Mouse (Mus musculus): ENCODE data around the gene Serpinc1. TPM values are rescaled to one million over a fixed set of nuclear protein-coding genes. Genes with fewer than 3 reads are reported as not detected.

The Serpinc1 gene
- polyA plus RNA-seq, 1 experiment from 2014 or later, result 5.1 TPM

DNA sequence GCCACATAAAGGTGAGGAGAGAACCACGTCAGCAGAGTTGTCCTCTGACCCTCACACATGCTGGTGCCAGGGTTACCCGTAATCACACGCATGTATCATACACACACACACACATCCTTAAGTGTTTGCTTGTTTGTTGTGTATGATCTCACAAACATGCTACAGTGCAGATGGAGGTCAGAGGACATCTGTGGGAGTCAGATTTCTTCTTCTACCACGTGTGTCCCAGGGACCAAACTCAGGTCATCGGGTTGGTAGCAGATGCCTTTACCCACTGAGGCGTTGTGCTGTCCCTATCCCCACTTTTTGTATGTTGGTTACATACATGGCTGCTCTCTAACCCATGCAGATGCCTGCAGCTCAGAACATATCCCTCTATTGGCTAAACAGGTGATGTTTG is 7.1 kb downstream of the Serpinc1 start:
- H3K4me3 ChIP-seq, result no peak overlapping the region
- no peak overlapping the region for H3K4me2 ChIP-seq
- no peak overlapping the region for H3K9ac ChIP-seq
- H3K27me3 ChIP-seq, result no peaks in the 10 kb centered on the region
- no peaks in the 10 kb centered on the region for H3K9me3 ChIP-seq
- no peak overlapping the region for H3K27ac ChIP-seq
- 75% methylated on average over 6 of the region's 6 CpGs for WGBS
- H3K4me1 ChIP-seq, result no peaks in the 10 kb centered on the region
- no peak for ATAC-seq (ENCODE audit: insufficient number of reproducible peaks, low FRiP score, low TSS enrichment, low read depth)
- no peaks in the 10 kb centered on the region for H3K36me3 ChIP-seq

- Histone ChIP-seq H3K36me3 (no peaks in the 10 kb centered on the region), H3K4me1 (no peaks in the 10 kb centered on the region), H3K4me2 (no peak overlapping the region), H3K9ac (no peak overlapping the region), H3K9me3 (no peaks in the 10 kb centered on the region), H3K27ac (no peak overlapping the region), H3K27me3 (no peaks in the 10 kb centered on the region), H3K4me3 (no peak overlapping the region)
- no peak for ATAC-seq (ENCODE audit: insufficient number of reproducible peaks, low FRiP score, low TSS enrichment, low read depth)
- 83% methylated on average over 17 of the region's 17 CpGs for WGBS
Observed at GRCm38 (mm10) chr1:160986881-160987635, 8.7 kb downstream of the Serpinc1 start.

GRCm38 (mm10) chr1:160989395-160989794 is 11.0 kb downstream of the Serpinc1 start:
- Histone ChIP-seq H3K27me3 (no peaks in the 10 kb centered on the region), H3K36me3 (no peaks in the 10 kb centered on the region), H3K4me3 (no peak overlapping the region), H3K4me2 (no peak overlapping the region), H3K9me3 (no peaks in the 10 kb centered on the region), H3K4me1 (no peaks in the 10 kb centered on the region), H3K9ac (no peak overlapping the region), H3K27ac (no peak overlapping the region)
- WGBS, result 87% methylated on average over 15 of the region's 15 CpGs
- no peak for ATAC-seq (ENCODE audit: insufficient number of reproducible peaks, low FRiP score, low TSS enrichment, low read depth)

- H3K36me3 ChIP-seq, result no peaks in the 10 kb centered on the region
- H3K4me3 ChIP-seq, result no peak overlapping the region
- ATAC-seq (ENCODE audit: insufficient number of reproducible peaks, low FRiP score, low TSS enrichment, low read depth), result no peak
- no peak overlapping the region for H3K9ac ChIP-seq
- WGBS, result 72% methylated on average over 6 of the region's 6 CpGs
- H3K27me3 ChIP-seq, result no peaks in the 10 kb centered on the region
- H3K4me2 ChIP-seq, result no peak overlapping the region
- no peaks in the 10 kb centered on the region for H3K4me1 ChIP-seq
- no peaks in the 10 kb centered on the region for H3K9me3 ChIP-seq
- H3K27ac ChIP-seq, result no peak overlapping the region
Observed at GRCm38 (mm10) chr1:160993851-160994250, 15.5 kb downstream of the Serpinc1 start.

DNA sequence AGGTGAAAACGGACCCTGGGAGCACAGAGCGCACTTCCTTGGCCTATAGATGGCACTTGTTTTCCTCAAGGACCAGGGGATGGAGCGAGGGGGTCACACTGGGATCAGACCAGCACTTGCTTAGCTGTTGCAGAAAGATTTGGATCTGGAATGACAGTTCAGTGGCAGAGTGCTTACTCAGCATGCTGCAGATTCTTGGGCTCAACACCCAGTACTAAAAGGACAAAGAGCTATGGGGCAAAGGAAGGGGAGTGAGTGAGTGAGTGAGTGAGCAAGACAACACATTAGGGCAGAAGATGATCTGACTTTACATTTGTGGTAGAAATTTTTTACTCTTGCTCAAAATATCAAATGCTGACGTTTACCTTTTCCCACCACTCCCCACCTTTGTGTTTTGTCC is 26.6 kb downstream of the Serpinc1 start:
- WGBS, result 63% methylated on average over 4 of the region's 4 CpGs
- no peak for ATAC-seq (ENCODE audit: insufficient number of reproducible peaks, low FRiP score, low TSS enrichment, low read depth)
- H3K27ac ChIP-seq, result no peak overlapping the region

GRCm38 (mm10) chr1:161005526-161005925 is 27.1 kb downstream of the Serpinc1 start:
- H3K9ac ChIP-seq, result no peak overlapping the region
- H3K4me1 ChIP-seq, result peaks cover 5% of the 10 kb centered on the region; the same call in 1 of the 2 replicates
- H3K27me3 ChIP-seq, result no peaks in the 10 kb centered on the region
- no peaks in the 10 kb centered on the region for H3K9me3 ChIP-seq
- H3K4me3 ChIP-seq, result no peak overlapping the region
- no peak for ATAC-seq (ENCODE audit: insufficient number of reproducible peaks, low FRiP score, low TSS enrichment, low read depth)
- 0 out of 2 replicates have a peak, but pooled peaks cover 10% of the 10 kb centered on the region for H3K36me3 ChIP-seq
- no peak overlapping the region for H3K4me2 ChIP-seq
- no peak overlapping the region; the same call in 1 of the 2 replicates for H3K27ac ChIP-seq
- WGBS, result 37% methylated on average over 3 of the region's 3 CpGs

More for the DNA sequence above, 26.6 kb downstream of the Serpinc1 start:
- no peaks in the 10 kb centered on the region for H3K9me3 ChIP-seq
- H3K4me2 ChIP-seq, result no peak overlapping the region
- H3K4me1 ChIP-seq, result peaks cover 5% of the 10 kb centered on the region; the same call in 1 of the 2 replicates
- H3K9ac ChIP-seq, result no peak overlapping the region
- H3K36me3 ChIP-seq, result 0 out of 2 replicates have a peak, but pooled peaks cover 10% of the 10 kb centered on the region
- no peak overlapping the region for H3K4me3 ChIP-seq
- H3K27me3 ChIP-seq, result no peaks in the 10 kb centered on the region

DNA sequence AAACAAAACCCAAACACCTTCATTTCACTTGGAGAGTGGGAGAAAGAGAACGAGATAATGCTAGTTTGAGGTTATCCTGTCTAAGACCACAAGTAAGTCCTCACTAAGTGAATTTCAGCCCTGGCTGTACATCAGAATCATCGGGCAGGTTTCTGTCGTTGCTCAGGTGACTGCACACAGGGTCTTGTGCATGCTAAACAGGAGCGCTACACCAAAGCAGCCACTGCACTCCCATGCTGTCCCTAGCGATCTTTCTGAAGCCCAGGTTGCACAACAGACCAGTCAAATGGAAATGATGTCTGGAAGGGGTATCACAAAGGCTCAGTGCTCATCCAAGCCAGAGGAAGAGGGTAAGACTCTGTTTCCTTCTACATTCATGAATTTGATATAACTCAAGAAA is 28.1 kb downstream of the Serpinc1 start:
- peaks cover 5% of the 10 kb centered on the region; the same call in 1 of the 2 replicates for H3K4me1 ChIP-seq
- 0 out of 2 replicates have a peak, but pooled peaks cover 10% of the 10 kb centered on the region for H3K36me3 ChIP-seq
- H3K4me2 ChIP-seq, result no peak overlapping the region
- H3K27me3 ChIP-seq, result no peaks in the 10 kb centered on the region
- H3K27ac ChIP-seq, result no peak overlapping the region
- WGBS, result 86% methylated on average over 5 of the region's 5 CpGs
- H3K9ac ChIP-seq, result no peak overlapping the region
- H3K4me3 ChIP-seq, result no peak overlapping the region
- no peaks in the 10 kb centered on the region for H3K9me3 ChIP-seq
- ATAC-seq (ENCODE audit: insufficient number of reproducible peaks, low FRiP score, low TSS enrichment, low read depth), result no peak

DNA sequence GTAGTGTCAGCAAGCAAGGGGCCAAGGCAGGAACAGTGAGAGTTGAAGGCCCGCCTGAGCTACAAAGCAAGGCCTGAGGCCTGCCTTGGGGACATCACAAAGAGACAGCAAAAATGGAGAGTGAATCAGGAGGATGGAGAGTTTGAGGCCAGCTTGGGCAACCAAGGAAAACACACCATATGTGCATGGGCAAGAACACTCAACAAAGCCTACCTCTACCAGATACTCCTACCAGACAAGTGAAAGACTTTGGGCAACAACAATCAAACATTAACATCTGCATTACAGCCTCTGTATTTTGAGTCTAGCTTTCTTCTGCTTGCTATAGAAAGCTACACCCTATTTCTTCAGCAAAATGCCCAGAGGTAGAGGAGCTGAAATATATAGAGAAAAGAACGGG is 29.7 kb downstream of the Serpinc1 start:
- no peak for ATAC-seq (ENCODE audit: insufficient number of reproducible peaks, low FRiP score, low TSS enrichment, low read depth)
- no peak overlapping the region for H3K4me3 ChIP-seq
- H3K4me1 ChIP-seq, result peaks cover 5% of the 10 kb centered on the region; the same call in 1 of the 2 replicates
- H3K27ac ChIP-seq, result no peak overlapping the region
- H3K27me3 ChIP-seq, result no peaks in the 10 kb centered on the region
- no peak overlapping the region for H3K4me2 ChIP-seq
- 81% methylated on average over 2 of the region's 2 CpGs for WGBS
- H3K9me3 ChIP-seq, result no peaks in the 10 kb centered on the region
- peaks cover 12% of the 10 kb centered on the region; the same call in 1 of the 2 replicates for H3K36me3 ChIP-seq
- no peak overlapping the region for H3K9ac ChIP-seq

- Histone ChIP-seq H3K27me3 (no peaks in the 10 kb centered on the region), H3K27ac (no peak overlapping the region), H3K36me3 (peaks cover 9% of the 10 kb centered on the region; the same call in 1 of the 2 replicates), H3K4me1 (peaks cover 5% of the 10 kb centered on the region; the same call in 1 of the 2 replicates), H3K9ac (no peak overlapping the region), H3K9me3 (no peaks in the 10 kb centered on the region), H3K4me3 (no peak overlapping the region), H3K4me2 (no peak overlapping the region)
- ATAC-seq (ENCODE audit: insufficient number of reproducible peaks, low FRiP score, low TSS enrichment, low read depth), result no peak
- 37% methylated on average over 4 of the region's 4 CpGs for WGBS
Observed at GRCm38 (mm10) chr1:161010436-161010835, 32.1 kb downstream of the Serpinc1 start.

DNA sequence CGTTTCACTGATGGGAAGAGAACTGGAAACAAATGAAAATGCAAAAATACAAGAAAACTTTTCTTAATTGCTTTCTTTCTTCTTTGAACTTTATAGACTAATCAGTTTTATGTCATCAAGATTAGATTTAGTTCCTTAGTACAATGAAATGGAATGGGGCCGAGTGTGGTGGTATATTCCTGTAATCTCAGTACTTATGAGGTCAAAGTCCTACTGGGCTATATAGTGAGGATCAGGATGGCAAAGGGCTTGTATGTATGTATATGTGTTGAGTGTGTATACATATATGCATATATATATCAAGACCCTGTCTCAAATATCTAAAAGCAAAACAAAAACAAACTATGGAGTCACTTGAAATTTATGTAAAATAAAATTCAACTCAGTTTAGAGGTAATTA is 38.0 kb downstream of the Serpinc1 start:
- Histone ChIP-seq H3K27ac (no peak overlapping the region), H3K9ac (no peak overlapping the region), H3K27me3 (no peaks in the 10 kb centered on the region), H3K4me3 (no peak overlapping the region), H3K4me2 (no peak overlapping the region), H3K4me1 (no peaks in the 10 kb centered on the region), H3K9me3 (no peaks in the 10 kb centered on the region), H3K36me3 (peaks cover 31% of the 10 kb centered on the region)
- no peak for ATAC-seq (ENCODE audit: insufficient number of reproducible peaks, low FRiP score, low TSS enrichment, low read depth)
- WGBS, result 75% methylated on average over 2 of the region's 2 CpGs

DNA sequence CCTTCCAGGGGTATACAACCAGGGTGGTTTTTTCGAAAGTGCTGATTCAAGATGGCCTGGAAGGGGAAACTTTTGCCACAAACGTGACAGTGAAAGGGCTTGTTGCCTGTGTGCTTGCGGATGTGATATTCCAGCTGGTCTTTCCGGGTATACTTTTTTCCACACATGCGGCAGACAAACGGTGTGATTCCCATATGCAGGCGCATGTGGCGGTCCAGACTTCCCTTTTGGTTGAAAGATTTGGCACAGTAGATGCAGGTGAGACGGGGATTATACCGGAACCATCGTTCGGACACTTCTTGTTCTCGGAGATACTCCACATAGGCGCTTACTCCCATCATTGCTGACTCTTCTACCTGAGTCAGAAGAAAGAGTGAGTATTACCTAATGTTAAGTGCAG is 41.7 kb downstream of the Serpinc1 start:
- H3K4me1 ChIP-seq, result peaks cover 8% of the 10 kb centered on the region; the same call in 1 of the 2 replicates
- no peaks in the 10 kb centered on the region for H3K27me3 ChIP-seq
- H3K9ac ChIP-seq, result no peak overlapping the region
- H3K9me3 ChIP-seq, result no peaks in the 10 kb centered on the region
- H3K4me3 ChIP-seq, result no peak overlapping the region
- WGBS, result 93% methylated on average over 14 of the region's 14 CpGs
- H3K36me3 ChIP-seq, result peaks cover 24% of the 10 kb centered on the region
- no peak for ATAC-seq (ENCODE audit: insufficient number of reproducible peaks, low FRiP score, low TSS enrichment, low read depth)
- no peak overlapping the region for H3K27ac ChIP-seq
- no peak overlapping the region for H3K4me2 ChIP-seq

GRCm38 (mm10) chr1:161025410-161026210 is 47.2 kb downstream of the Serpinc1 start:
- Histone ChIP-seq H3K27me3 (no peaks in the 10 kb centered on the region), H3K4me3 (no peak overlapping the region), H3K27ac (peak overlapping the region; percentile 83), H3K9ac (no peak overlapping the region), H3K4me1 (peaks cover 11% of the 10 kb centered on the region; the same call in 1 of the 2 replicates), H3K36me3 (peaks cover 5% of the 10 kb centered on the region; the same call in 1 of the 2 replicates), H3K4me2 (no peak overlapping the region), H3K9me3 (no peaks in the 10 kb centered on the region)
- WGBS, result 40% methylated on average over 5 of the region's 5 CpGs
- peak; percentile 85 for ATAC-seq (ENCODE audit: insufficient number of reproducible peaks, low FRiP score, low TSS enrichment, low read depth)

Measured in limb, embryonic 15.5 days (tissue).